Mouse (Mus musculus) spleen, embryonic (tissue): Measurements from ENCODE around the gene Zfp607b.

Experiments
- CTCF ChIA-PET: fragments of 350-600 bp; sonication (Branson Sonifier 250); formaldehyde crosslinking; loops from one replicate; lab custom pipeline; 2022; lab: Charles Lee

Gene Zfp607b

DNA sequence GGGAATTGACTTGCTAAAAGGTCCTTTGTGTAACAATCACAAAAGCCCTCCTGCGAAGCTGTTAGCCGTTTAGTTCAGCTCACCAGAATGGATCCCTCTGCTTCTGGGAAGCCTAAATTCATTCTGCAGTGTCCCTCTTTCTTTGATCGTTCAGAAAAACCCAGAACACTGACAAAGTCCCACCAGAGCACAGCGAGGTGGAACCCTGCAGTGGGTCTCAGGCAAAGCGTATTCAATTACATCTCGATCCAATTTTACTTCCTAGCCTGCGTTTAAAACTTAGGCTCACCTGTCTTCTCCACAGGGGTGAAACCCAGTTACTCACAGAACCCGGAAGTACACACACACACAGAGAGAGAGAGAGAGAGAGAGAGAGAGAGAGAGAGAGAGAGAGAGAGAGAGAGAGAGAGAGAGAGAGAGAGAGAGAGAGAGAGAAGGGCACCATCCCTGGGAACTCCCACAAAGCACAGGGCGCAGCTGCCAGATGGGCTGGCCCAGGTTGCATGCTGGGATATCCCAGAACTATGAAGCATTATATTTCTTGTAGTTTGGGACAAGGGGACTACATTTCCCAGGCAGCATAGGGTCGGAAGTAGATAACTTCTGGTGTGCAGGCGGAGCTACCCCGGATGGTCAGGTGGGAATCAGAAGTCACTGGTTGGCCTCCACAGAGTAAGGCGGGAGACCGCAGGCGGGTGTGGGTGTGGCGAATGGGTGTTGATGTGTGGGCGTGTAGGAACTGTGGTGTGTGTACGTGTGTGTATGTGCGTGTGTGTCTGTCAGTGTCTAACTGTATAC, at the start of gene Zfp607b:
Zfp607b (plus strand) TSS at position 526 of the 798 bp plus-strand sequence.
- CTCF ChIA-PET = interaction anchor here (0.6 kb wide), 1 partner anchor 16 kb away, joined by 3 read pairs; no protein-coding TSS in a partner anchor

GRCm38 (mm10) chr7:27644471-27644870, 44.7 kb upstream of the Zfp607b start:
- CTCF ChIA-PET = interaction anchor here (0.5 to 0.7 kb wide), 2 partner anchors 40 to 229 kb away, joined by 3 to 16 read pairs; no protein-coding TSS in a partner anchor

- CTCF ChIA-PET = no interaction called here
Observed at GRCm38 (mm10) chr7:27646516-27646915, 42.6 kb upstream of the Zfp607b start.

- CTCF ChIA-PET = no interaction called here
Observed at GRCm38 (mm10) chr7:27647281-27648002, 41.7 kb upstream of the Zfp607b start.

DNA sequence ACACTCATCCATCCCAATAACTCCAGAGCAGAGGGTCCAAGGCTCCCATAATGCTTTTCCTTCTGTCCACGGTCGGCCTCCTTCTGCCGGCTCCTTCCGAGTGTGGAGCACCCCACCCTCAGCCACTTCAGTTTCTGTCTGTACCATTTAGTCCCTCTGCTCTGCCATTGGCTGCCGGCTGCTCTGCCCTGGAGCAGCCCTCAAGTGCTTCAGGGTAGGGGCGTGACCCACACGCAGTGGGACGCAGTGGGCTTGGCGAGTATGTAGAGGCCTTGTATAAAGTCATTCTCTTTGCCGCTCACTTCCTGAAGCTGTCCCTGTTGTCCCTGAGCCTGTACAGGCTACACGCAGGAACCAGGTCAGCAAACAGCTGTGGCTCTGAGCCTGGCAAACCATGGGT, 39.4 kb upstream of the Zfp607b start:
- CTCF ChIA-PET = no interaction called here

DNA sequence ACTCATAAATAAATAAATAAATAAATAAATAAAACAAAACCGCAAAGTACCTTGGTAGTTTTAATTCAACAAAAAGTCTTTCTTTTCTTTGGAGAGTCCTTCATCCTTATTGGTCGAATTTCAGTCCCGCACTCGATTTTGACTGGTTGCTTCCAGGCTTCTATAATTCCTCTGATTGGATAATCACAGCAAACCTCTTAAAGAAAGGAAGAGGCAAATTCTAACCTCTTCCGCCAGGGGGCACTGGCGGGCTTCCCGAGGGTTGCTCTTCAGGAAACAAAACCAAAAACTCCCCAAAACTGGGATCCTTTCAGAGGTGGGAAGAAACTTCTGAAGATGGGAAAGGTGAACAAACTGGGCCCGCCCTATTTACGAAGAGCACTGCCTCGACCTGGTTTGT, 38.2 kb upstream of the Zfp607b start:
- CTCF ChIA-PET = interaction anchor here (0.6 kb wide), 1 partner anchor 43 kb away, joined by 4 read pairs; no protein-coding TSS in a partner anchor

GRCm38 (mm10) chr7:27653681-27654437, 35.3 kb upstream of the Zfp607b start, which contains the start of gene Ttc9b:
Gene Ttc9b (plus strand): TSS chr7:27653915.
- CTCF ChIA-PET = interaction anchor here (0.8 kb wide), 1 partner anchor 10 kb away, joined by 4 read pairs; no protein-coding TSS in a partner anchor

GRCm38 (mm10) chr7:27654607-27655276, 34.4 kb upstream of the Zfp607b start:
- CTCF ChIA-PET = interaction anchor here (0.8 kb wide), 1 partner anchor 11 kb away, joined by 4 read pairs; no protein-coding TSS in a partner anchor

DNA sequence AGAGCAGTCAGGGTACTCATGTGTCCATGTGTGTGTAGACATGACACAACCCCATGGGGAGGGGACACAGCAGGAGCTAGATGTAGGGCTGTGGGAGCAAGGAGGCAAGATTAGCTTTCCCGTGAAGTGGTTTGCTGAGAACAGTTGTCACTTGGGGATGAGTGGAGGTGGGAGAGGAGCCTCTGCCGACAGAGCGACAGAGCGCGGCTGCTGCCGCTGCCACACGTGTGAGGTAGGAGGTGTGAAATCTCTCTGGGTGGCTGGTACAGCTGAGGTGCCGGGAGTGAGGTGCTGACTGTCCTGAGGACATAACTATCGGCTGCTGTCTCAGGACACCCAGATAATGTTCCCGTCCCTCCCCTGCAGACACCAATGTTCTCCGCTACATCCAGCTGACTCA, 33.6 kb upstream of the Zfp607b start:
- CTCF ChIA-PET = no interaction called here

DNA sequence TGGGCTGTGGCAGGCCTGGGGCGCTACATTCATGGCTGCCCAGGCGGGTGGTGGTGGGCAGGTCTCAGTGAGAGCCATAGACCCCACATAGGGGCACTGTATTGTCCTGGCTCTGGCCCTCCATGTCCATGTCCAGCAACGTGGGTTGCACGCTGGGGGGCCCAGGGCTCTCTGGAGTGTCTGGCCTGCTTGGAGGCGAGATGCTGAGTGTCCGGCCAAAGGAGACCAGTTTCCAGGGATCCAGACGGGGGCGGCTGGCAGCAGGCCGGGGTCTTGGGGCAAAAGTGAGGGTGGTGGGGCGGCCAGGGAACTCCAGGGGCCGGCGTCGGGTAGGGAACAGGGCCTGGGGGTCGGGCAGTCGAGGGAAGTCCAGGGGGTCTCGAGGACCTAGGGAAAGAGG, 32.5 kb upstream of the Zfp607b start:
- CTCF ChIA-PET = no interaction called here

- CTCF ChIA-PET = no interaction called here
Observed at GRCm38 (mm10) chr7:27657824-27658395, 31.2 kb upstream of the Zfp607b start.

GRCm38 (mm10) chr7:27658712-27659663, 30.2 kb upstream of the Zfp607b start:
- CTCF ChIA-PET = no interaction called here

DNA sequence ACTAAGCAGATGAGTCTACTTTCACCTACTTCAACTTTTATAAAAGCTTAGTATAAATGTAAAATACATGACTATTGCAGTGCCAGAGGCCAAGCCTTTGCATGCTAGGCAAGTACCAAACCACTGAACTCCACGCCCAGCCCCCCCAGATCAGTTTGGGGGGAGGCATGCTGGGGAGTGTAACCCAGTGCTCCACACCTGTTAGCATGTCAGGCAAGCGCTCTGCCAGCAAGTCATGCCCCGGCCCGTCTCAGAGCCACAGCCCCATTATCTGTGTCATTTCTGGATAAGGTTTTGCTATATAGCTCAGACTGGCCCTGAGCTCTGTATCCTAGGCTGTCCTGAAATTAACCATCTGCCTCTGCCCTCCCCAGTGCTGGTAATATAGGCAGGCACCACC, 27.1 kb upstream of the Zfp607b start:
- CTCF ChIA-PET = no interaction called here

DNA sequence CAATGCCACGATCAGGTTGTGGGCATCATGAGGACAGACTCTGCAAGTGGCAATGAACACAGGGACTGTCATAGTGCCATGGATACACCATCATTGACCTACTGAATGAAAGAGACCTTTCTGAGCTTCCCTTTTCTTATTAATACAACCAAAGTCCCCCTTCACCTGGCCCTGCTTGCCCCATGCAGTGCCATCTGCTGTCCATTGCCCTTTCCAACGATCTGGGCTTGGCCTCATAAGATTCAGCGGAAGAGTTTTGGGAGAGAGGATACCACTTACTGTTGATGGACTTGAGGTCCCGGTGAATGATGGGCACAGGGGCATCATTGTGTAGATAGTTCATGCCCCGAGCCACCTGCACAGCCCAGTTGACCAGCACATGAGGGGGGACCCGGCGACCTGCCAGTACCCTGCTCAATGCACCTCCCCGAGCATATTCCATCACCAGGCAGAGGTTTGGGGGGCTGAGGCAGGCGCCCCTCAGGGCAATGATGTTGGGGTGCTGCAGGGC, 16.0 kb upstream of the Zfp607b start:
- CTCF ChIA-PET = interaction anchor here (0.5 kb wide), 1 partner anchor 16 kb away, joined by 3 read pairs; the partner anchor contains the start of gene Zfp607b

DNA sequence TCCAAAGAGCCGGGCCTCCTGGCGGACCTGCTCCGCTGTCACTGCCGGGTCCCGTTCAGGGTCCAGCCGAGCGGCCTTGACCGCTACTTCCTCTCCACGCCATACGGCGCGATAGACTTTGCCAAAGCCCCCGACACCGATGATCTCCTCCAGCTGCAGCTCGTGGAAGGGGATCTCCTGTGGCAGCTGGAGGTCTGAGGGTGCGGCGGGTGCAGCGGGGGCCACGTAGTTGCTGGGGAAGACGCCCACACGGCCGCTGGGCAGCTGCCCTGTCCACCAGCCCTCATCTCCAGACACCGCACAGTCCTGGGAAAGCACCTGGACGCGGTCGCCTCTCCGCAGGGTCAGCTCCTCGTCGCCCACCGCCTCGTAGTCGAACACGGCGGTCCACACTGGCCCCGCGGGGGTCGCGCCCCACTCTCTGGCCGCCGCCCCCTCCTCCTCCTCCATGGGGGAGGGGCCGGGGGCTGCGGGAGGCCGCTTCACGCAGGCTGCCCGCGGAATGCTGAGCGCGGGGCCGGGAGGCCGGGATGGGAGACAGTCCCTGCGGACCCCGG, 15.5 kb upstream of the Zfp607b start:
- CTCF ChIA-PET = interaction anchor here (0.5 kb wide), 1 partner anchor 16 kb away, joined by 3 read pairs; the partner anchor contains the start of gene Zfp607b

DNA sequence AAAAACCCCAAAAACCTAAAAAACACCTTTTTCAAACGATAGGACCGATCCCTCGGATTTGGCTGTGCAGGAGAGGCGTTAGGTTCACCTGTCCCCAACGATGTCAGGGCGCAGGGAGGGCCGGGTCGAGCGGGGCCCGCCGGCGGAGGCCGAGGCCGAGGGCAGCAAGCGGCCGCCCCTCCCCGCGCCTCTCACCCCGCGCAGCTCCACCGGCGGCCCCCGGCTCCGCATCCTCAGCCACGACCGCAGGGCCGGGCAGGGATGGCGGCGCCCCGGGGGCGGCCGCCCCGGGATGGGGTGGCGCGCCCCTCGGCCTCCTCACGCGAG, 15.0 kb upstream of the Zfp607b start:
- CTCF ChIA-PET = interaction anchor here (0.6 kb wide), 2 partner anchors 107 to 234 kb away, joined by 3 to 11 read pairs; no protein-coding TSS in a partner anchor

GRCm38 (mm10) chr7:27674522-27675221, 14.5 kb upstream of the Zfp607b start, which contains the start of gene Map3k10:
Gene Map3k10 (minus strand): TSS chr7:27674598.
- CTCF ChIA-PET = interaction anchor here (0.6 kb wide), 2 partner anchors 107 to 234 kb away, joined by 3 to 11 read pairs; no protein-coding TSS in a partner anchor

- CTCF ChIA-PET = no interaction called here
Observed at GRCm38 (mm10) chr7:27675222-27675612, 13.9 kb upstream of the Zfp607b start.
